ENCODE assay signal across 10 mouse cellular contexts in genomic region chr16:92952336-92953097, GRCm38 (mm10).
A peak's percentile ranks its signal among the peaks of the same experiment; 100 is the strongest.
DNase-seq lines count a peak whose midpoint lies in the region; ATAC-seq and TF ChIP-seq lines count a peak whose summit lies in the region.
"Had no signal": no experiment of that assay in that cellular context is flagged by ENCODE, and none has a peak within 500 bp of the region (broad histone marks: within the 10 kb centered on the region; RNA-seq: fewer than 3 reads in every experiment).

No protein-coding gene starts in this region.

- H3K27me3 ChIP-seq in hindbrain, postnatal 0 days (ENCODE audit: insufficient read depth, low read length), result no peaks in the 10 kb centered on the region
- H3K27me3 ChIP-seq in hindbrain, embryonic 14.5 days (ENCODE audit: control insufficient read depth, insufficient read depth, low read length), result no peaks in the 10 kb centered on the region
- H3K27me3 ChIP-seq in embryonic facial prominence, embryonic 15.5 days, result no peaks in the 10 kb centered on the region
- no peaks in the 10 kb centered on the region for H3K27me3 ChIP-seq in midbrain, embryonic 14.5 days (ENCODE audit: control insufficient read depth, insufficient read depth, low read length)
- H3K27me3 ChIP-seq in forebrain, postnatal 0 days (ENCODE audit: insufficient read depth, low read length), result no peaks in the 10 kb centered on the region
- H3K27me3 ChIP-seq: neural tube, embryonic 13.5 days had no signal

- no peak for TF ChIP-seq CTCF in hindbrain, postnatal 0 days (IDR thresholded peaks at IDR 0.05; ENCODE audit: low read depth)
- TF ChIP-seq CTCF in forebrain, postnatal 0 days (IDR thresholded peaks at IDR 0.05; ENCODE audit: low read depth), result no peak

- no peak overlapping the region for H3K4me3 ChIP-seq in hindbrain, postnatal 0 days (ENCODE audit: low read length)
- no peak overlapping the region for H3K4me3 ChIP-seq in hindbrain, embryonic 14.5 days (replicated peaks; ENCODE audit: low read length)
- H3K4me3 ChIP-seq in embryonic facial prominence, embryonic 15.5 days (replicated peaks), result no peak overlapping the region
- H3K4me3 ChIP-seq in midbrain, embryonic 14.5 days (replicated peaks; ENCODE audit: low read depth, low read length), result no peak overlapping the region
- H3K4me3 ChIP-seq in forebrain, postnatal 0 days (ENCODE audit: low read depth, low read length), result no peak overlapping the region
- H3K4me3 ChIP-seq: hindbrain, embryonic 10.5 days; neural tube, embryonic 13.5 days had no signal

- intact Hi-C loops in left cerebral cortex, postnatal 25 days (cut with DNase I), result no loop called here

- H3K4me2 ChIP-seq in hindbrain, postnatal 0 days (ENCODE audit: low read depth, low read length), result no peak overlapping the region
- H3K4me2 ChIP-seq in hindbrain, embryonic 14.5 days (replicated peaks), result no peak overlapping the region
- 0 out of 2 replicates have a peak overlapping the region, but pooled peaks have one; percentile 6 for H3K4me2 ChIP-seq in embryonic facial prominence, embryonic 15.5 days (replicated peaks)
- H3K4me2 ChIP-seq in midbrain, embryonic 14.5 days (ENCODE audit: low read length), result no peak overlapping the region
- no peak overlapping the region for H3K4me2 ChIP-seq in forebrain, postnatal 0 days (ENCODE audit: low read depth)
- H3K4me2 ChIP-seq: neural tube, embryonic 13.5 days had no signal

- H3K36me3 ChIP-seq in hindbrain, postnatal 0 days (ENCODE audit: insufficient read depth, low read length), result no peaks in the 10 kb centered on the region
- no peaks in the 10 kb centered on the region for H3K36me3 ChIP-seq in hindbrain, embryonic 14.5 days (replicated peaks; ENCODE audit: control insufficient read depth, insufficient read depth)
- no peaks in the 10 kb centered on the region for H3K36me3 ChIP-seq in embryonic facial prominence, embryonic 15.5 days
- no peaks in the 10 kb centered on the region for H3K36me3 ChIP-seq in midbrain, embryonic 14.5 days (ENCODE audit: control insufficient read depth, insufficient read depth, low read length)
- H3K36me3 ChIP-seq in forebrain, postnatal 0 days (ENCODE audit: insufficient read depth), result no peaks in the 10 kb centered on the region
- H3K36me3 ChIP-seq: hindbrain, embryonic 10.5 days; neural tube, embryonic 13.5 days had no signal

- 73% methylated on average over 7 of the region's 7 CpGs for WGBS in hindbrain, postnatal 0 days
- 83% methylated on average over 7 of the region's 7 CpGs for WGBS in hindbrain, embryonic 14.5 days
- 54% methylated on average over 7 of the region's 7 CpGs for WGBS in embryonic facial prominence, embryonic 15.5 days
- 83% methylated on average over 7 of the region's 7 CpGs for WGBS in midbrain, embryonic 14.5 days
- WGBS in forebrain, postnatal 0 days, result 63% methylated on average over 7 of the region's 7 CpGs

- 0 out of 2 replicates have a peak overlapping the region, but pooled peaks have one; percentile 2 for H3K27ac ChIP-seq in hindbrain, postnatal 0 days
- no peak overlapping the region for H3K27ac ChIP-seq in hindbrain, embryonic 14.5 days
- peak overlapping the region; percentile 40; the same call in 1 of the 2 replicates for H3K27ac ChIP-seq in embryonic facial prominence, embryonic 15.5 days (replicated peaks)
- H3K27ac ChIP-seq in midbrain, embryonic 14.5 days (replicated peaks; ENCODE audit: low read depth, low read length), result no peak overlapping the region
- no peak overlapping the region for H3K27ac ChIP-seq in forebrain, postnatal 0 days (ENCODE audit: low read depth, low read length)
- H3K27ac ChIP-seq: hindbrain, embryonic 10.5 days; neural tube, embryonic 13.5 days had no signal

- DNase-seq in hindbrain, postnatal 0 days (ENCODE audit: low spot score), result peak; percentile 25
- no peak for DNase-seq in hindbrain, embryonic 14.5 days (ENCODE audit: low spot score)
- DNase-seq in 416B (ENCODE audit: low read depth), result peak; percentile 42
- DNase-seq in left cerebral cortex, postnatal 25 days (ENCODE audit: low spot score in 2 of 2), result peak; percentile 26 to 77
- no peak for DNase-seq in midbrain, embryonic 14.5 days
- no peak for DNase-seq in forebrain, postnatal 0 days
- no peak for DNase-seq in thymus, postnatal 14 days

- H3K9me3 ChIP-seq in hindbrain, postnatal 0 days (ENCODE audit: low read length), result no peaks in the 10 kb centered on the region
- no peaks in the 10 kb centered on the region for H3K9me3 ChIP-seq in hindbrain, embryonic 14.5 days (ENCODE audit: control insufficient read depth, low read length)
- no peaks in the 10 kb centered on the region for H3K9me3 ChIP-seq in embryonic facial prominence, embryonic 15.5 days (replicated peaks)
- H3K9me3 ChIP-seq in midbrain, embryonic 14.5 days (ENCODE audit: control insufficient read depth, low read length), result no peaks in the 10 kb centered on the region
- no peaks in the 10 kb centered on the region for H3K9me3 ChIP-seq in forebrain, postnatal 0 days (ENCODE audit: low read length)
- H3K9me3 ChIP-seq: hindbrain, embryonic 10.5 days; neural tube, embryonic 13.5 days had no signal

- no peaks in the 10 kb centered on the region for H3K4me1 ChIP-seq in hindbrain, postnatal 0 days (ENCODE audit: insufficient read depth, low read length)
- H3K4me1 ChIP-seq in hindbrain, embryonic 14.5 days (replicated peaks; ENCODE audit: control insufficient read depth, insufficient read depth, low read length), result no peaks in the 10 kb centered on the region
- H3K4me1 ChIP-seq in embryonic facial prominence, embryonic 15.5 days, result peaks cover 43% of the 10 kb centered on the region
- H3K4me1 ChIP-seq in midbrain, embryonic 14.5 days (ENCODE audit: control insufficient read depth, insufficient read depth, low read length), result no peaks in the 10 kb centered on the region
- no peaks in the 10 kb centered on the region for H3K4me1 ChIP-seq in forebrain, postnatal 0 days (ENCODE audit: insufficient read depth)
- H3K4me1 ChIP-seq: neural tube, embryonic 13.5 days had no signal

- no peak overlapping the region for H3K9ac ChIP-seq in hindbrain, postnatal 0 days (replicated peaks; ENCODE audit: low read length)
- H3K9ac ChIP-seq in hindbrain, embryonic 14.5 days, result no peak overlapping the region
- no peak overlapping the region for H3K9ac ChIP-seq in embryonic facial prominence, embryonic 15.5 days
- H3K9ac ChIP-seq in midbrain, embryonic 14.5 days (replicated peaks; ENCODE audit: low read length), result no peak overlapping the region
- H3K9ac ChIP-seq in forebrain, postnatal 0 days, result no peak overlapping the region
- H3K9ac ChIP-seq: neural tube, embryonic 13.5 days had no signal

- no peak for ATAC-seq in hindbrain, postnatal 0 days
- no peak for ATAC-seq in hindbrain, embryonic 14.5 days (ENCODE audit: low FRiP score)
- ATAC-seq in embryonic facial prominence, embryonic 15.5 days (ENCODE audit: insufficient number of reproducible peaks, low FRiP score, low TSS enrichment, low read depth), result peak; percentile 58; the same call in 1 of the 2 replicates
- no peak for ATAC-seq in midbrain, embryonic 14.5 days (ENCODE audit: low FRiP score, low TSS enrichment)
- no peak for ATAC-seq in forebrain, postnatal 0 days

Comparison
In these comparisons a context has a peak if more than half of its experiments do, and no peak if none do; other contexts are left out.
1. DNase-seq: peak in hindbrain, postnatal 0 days (single experiment), 416B (single experiment) and left cerebral cortex, postnatal 25 days (2 of 2); none in hindbrain, embryonic 14.5 days (single experiment), midbrain, embryonic 14.5 days (single experiment), forebrain, postnatal 0 days (single experiment) and thymus, postnatal 14 days (single experiment).
2. H3K27ac ChIP-seq: peak in hindbrain, postnatal 0 days (single experiment) and embryonic facial prominence, embryonic 15.5 days (single experiment); none in hindbrain, embryonic 14.5 days (single experiment), midbrain, embryonic 14.5 days (single experiment) and forebrain, postnatal 0 days (single experiment).